Mouse (Mus musculus) thymus, postnatal 36 days (tissue): ENCODE data around the gene Ptpdc1.
A peak's percentile ranks its signal among the peaks of the same experiment; 100 is the strongest.

ENCODE experiments used
- DNase-seq, 2 experiments: peaks; one replicate each; pipeline ENCODE4 v3.0.0; 2022; ENCODE audit warnings: mixed read lengths in 2 of 2

Ptpdc1 gene

DNA sequence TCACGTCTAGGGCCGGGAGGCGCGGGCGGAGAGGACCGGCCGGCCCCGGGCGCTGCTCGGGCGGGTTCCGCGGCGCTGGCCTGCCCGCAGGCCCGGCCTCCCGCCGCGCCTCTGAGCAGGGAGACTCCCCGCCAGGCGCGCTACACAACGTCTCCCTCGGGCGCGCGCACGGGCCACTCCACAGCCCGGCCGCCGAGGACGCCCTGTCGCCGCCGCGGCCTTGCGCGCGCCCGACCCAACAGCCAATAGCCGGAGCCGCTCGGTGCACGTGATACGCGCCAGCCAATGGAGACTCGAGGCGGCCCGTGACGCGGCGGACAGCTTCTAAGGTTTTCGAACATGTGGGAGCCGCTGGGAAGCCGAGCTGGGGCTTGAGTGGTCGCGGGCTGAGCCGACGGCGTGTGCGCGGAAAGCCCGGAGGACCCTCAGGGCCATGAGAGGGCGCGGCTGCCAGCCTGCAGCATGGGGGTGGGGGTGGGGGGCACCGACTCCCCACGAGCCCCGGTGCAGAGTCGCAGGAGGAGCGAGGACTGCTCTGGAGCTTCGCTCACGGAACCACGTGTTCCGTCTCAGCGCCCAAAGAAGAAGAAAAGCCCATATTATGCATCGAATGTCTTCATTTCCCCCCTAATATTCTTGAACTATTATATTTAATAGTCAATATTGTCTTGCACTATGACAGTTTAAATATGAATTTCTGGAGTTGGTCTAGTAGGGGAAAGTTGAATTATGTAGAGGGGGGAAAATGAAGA lies at the start of gene Ptpdc1:
Ptpdc1 (minus strand) TSS at position 232 of the 752 bp plus-strand sequence.
- peak; percentile 96 to 97 for DNase-seq

DNA sequence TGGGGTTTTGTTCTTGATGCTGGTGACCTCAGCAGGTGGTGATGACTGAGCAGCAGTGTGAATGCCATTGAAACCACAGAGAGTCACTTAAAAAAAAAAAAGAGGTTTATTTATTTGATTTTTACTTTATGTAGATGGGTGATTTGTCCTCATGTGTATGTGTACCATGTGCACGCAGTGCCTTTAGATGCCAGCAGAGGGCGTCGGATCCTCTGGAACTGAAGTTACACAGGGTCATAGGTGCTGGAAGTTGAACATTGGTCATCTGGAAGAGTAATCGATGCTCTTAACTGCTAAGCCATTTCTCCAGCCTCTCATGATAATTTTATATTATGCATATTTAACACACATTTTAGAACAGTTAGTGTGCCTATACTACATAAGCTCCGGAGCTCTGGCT lies 49.1 kb upstream of the Ptpdc1 start:
- DNase-seq, result no peak

DNA sequence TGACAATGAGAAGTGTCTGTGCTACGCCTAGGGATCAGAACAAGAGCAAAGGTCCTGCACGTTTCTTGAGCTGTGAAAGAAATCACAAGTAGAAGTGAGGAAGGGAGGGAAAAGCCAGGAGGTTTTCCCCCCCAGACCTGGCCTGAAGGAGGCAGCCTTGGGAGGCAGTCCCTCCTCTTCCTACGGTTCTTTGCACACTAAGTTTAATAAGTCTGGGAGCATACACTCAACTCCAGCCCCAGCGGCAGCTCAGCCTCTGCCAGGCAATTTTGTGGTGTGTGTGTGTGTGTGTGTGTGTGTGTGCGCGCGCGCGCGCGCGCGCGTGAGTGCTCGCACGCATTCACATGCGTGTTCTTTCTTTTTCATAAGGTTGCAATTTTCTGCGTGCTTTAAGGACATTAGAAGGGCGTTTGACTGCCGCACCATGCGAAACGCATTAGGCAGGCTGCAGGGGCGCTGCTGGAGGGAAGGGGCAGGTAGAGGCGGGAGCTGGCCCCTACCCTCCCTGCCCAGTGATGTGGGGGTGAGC lies 46.9 kb upstream of the Ptpdc1 start:
- DNase-seq, result no peak

DNA sequence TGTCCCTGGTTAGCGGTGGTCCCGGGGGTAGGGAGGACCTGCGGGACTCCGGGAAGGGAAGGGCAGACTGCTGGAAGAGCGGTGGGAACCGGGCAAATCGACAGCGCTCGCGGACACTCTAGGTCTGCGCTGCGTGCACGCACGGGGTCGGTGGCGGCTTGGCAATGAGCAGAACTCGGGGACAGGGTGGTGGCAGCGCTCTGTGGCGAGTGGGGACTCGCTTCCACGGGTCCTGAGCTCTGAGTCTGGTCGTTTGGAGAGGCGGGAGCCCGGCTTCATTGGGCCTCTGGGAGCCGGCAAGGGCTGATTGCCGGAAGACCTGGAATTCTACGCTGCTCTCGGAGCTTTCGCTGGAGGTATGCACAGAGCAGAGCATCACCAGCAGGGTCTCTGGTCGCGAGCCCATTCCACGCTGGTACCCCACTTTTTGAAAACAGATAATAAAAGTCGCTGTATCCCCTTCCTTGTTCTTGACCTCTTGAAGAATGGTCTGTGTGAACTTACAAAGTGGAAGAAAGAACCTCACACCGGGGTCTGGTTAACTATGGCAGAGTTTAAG lies 43.6 kb upstream of the Ptpdc1 start:
- DNase-seq, result no peak

DNA sequence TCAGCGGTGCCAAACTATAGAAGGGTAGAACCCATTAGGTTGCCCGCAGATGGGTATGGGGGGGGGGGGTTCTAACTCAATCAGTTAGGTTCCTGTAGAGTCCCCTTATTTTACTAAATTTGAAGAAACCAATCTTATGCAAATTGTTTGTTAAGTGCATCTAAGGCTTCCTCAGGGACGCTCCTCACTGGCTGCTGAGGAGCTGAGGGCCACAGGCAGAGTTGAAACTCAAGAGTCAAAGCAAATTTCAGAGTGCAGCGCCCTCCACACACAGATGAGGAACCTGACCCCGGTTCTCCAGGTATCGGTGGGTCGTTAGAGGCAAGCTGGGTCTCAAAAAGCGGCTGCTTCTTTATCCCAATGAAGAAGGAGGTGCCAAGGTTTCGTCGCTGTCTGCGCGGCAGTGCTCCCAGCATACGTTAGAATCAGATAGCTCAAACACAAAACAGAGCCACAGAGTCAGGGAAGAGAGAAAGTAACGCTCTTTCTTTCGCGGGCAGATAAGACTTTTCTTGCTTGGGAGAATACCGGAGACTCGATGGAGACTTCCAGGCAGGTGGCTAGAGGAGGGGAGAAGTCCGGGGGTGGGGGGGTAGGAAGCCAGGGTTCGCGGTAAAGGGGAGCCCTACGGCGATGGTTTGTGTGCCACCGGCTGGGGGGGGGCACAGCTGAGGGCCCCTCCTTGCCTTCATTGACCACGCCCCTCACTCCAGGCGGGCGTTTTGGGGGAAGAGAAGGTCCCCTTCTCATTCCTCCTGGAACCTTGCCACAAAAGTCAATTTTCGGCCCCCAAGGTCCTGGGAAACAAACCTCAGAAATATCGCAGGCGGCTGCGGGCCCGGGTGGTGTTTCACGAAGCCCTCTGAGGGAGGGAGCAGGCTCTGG lies 42.9 kb upstream of the Ptpdc1 start:
- DNase-seq, result no peak

DNA sequence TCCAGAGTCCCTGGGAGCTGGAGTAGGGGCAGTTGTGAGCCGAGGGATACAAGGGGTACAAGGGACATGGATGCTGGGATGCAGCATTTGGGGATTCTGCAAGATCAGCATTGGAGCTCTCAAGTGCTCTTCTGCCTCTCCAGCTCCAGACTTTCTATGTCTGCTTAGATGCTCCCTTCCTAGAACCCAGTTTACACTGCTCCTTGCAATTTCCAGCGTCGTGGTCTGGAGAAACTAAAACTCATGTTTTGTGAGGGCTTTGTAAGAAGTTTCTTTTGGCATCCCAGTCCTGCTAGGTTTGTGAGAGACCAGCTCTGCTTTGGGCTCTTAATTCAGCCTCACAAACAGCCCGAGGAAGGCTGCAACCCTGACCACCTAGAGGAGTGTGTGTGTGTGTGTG lies 42.0 kb upstream of the Ptpdc1 start:
- no peak for DNase-seq

DNA sequence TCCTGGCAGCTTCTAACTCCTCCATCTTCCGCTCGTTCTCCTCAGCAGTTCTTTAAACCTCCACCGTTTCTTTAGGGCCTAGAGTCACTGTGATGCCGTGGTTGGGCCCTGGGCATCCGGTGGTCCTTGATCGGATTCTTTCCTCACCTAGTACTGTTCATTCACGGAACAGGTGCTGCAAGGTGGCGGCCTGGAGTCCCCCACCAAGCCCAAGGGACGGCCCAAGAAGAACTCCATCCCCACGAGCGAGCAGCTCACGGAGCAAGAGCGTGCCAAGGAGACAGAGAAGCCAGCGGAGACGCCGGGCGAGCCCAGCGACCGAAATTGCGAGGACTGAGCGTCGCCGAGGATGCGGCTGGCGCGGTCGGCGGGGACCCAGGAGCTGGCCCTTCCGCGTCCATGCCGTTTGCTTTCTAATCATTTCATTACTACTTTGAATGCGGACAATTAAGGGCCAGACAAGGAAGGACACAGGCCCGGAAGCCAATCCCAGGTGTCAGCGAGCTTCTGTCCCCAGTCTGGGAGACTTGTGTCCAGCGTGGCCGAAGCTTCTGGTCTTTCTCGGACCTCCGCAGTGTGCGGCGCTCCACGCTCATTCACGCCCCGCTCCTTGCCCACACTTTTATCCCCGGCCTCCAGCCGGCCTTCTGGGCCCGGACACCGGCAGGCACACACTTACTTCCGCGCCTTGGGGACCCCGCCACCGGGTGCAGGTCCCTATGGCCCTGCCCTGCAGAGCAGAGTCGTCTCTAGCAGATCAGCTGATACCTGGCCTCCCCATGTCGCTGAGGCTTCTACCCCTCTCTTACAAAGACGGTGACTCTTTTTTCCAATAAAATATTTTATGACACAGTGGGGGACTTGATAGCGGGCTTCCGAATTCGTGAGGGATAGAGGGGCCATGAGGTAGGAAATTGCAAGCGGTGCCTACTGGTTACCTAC lies 40.5 kb upstream of the Ptpdc1 start:
- DNase-seq, result no peak

DNA sequence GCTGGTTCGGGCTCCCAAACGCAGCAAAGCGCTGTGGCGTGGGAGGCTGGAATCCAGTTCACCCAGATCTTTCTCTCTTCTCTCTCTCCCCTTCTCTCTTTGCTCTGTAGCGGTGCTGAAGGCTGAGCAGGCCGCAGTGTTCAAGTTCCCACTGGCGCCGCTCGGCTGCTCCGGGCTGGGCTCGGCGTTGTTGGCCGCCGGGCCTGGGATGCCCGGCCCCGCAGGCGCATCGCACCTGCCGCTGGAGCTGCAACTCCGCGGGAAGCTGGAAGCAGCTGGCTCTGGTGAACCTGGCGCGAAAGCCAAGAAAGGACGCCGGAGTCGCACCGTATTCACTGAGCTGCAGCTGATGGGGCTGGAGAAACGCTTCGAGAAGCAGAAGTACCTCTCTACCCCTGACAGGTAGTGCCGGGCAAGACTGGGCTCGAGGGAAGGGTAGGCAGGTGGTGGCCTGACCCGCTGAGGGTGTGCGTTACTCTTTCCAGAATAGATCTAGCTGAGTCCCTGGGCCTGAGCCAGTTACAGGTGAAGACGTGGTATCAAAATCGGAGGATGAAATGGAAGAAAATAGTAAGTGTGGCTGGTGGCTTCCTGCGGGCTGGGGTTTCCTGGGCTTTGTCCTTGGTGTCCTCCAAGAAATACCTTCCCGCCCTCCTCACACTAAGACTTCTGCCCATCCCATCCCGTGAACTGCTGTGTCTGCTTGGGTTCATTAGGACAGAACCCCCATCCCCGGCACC lies 39.6 kb upstream of the Ptpdc1 start:
- DNase-seq, result no peak

DNA sequence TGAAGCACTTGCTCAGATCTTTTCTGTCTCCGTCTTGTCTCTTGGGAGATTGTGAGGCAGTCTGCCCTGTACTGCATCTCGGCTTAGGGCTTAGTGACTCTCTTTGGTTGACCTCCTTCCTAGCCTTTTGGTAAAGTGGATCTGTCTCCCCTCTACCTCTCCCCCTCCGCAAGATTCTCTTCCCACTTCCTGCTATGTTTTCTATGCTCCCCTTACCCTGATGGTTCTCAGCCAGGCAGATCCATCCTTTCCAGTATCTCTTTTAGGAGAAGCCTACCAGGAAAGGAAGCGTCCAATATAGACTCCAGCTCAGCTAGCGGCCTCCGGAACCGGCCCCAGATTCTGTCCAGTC lies 38.5 kb upstream of the Ptpdc1 start:
- DNase-seq, result no peak

DNA sequence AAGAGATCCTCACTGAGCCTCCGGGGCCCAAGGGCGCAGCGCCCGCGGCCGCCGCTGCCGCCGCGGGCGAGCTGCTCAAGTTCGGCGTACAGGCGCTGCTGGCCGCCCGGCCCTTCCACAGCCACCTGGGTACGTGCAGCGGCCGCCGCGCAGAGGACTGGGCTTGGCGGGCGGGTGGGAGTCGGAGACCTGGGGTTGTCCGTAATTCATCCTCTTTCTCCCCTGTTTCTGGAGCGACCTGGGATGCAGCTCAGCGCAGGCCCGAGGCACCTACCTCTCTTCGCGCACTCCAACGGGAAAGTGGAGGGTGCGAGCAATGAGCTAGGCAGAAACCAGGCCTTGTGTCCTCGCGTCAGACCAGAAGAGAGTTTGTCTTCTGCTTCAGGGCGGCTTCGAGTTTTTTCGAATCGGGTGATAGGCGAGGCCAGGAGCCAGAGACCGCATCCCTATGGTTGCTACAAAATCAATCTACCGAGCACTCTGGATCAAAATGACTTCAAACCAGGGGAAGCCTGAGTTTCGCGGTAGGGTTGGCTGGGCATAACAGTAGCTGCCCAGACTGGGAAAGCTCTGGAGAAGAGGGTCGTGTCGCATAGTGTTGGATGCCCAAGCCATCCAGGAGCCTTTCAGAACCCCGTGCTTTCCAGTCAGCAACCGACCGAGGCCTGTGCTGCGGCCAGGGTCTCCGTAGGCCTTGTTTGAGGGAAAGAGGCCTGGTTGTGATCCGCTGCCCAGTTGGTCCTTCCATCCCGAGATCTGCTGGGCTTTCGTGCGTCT lies 37.9 kb upstream of the Ptpdc1 start:
- no peak for DNase-seq

DNA sequence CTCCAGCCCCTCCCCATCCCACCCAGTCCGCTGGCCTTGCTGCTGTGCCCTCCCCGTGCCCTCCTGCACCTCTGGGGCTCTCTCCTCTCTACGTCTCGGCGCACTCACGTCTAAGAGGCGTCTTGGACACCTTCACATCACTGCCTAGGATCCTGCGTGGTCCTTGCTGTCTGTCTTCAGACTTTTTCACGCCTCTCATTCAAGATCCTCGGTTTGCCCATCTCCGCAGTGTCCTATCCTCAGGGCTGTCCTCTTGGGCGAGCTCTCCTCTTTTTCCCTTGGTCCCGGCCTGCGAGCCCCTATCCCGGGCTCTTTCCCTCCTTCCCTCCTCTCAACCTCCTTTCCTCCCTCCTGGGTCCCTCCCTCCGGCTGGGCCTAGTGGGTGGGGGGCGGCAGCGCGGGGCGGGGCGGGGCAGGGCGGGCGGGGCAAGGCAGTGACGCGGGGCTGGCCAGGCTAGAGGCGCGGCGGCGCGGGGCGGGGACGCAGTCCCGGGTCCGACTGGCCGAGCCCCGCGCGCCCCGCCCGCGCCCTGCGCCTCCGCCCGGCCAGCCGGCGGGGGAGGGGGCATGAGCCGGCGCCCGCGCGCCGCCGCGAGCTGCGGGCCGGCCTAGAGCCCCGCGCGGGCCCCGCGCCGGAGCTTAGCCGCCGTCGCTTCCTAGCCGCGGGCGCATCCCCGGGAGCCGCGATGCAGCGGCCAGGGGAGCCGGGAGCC lies 37.1 kb upstream of the Ptpdc1 start, which contains the start of gene Barx1:
Barx1 (plus strand) TSS at position 568 of the 713 bp plus-strand sequence.
- no peak for DNase-seq

DNA sequence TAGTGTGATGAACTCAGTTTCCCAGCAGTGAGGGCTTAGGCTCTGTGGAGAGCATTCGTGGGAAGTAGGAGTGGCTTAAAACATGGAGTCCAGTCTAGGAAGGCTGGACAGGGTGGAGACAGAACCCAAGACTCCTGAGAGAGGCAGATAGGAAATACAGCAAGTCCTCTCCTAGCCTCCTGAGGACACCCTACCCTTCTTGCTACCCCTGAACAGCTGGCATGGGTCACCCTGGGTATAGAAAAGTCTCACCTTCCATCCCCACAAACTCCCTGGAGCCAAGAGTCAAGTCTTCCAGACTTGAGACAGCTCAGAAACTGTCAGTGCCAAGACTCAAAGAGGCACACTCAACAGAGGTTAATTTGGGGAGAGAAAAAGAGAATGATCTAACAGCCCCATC lies 36.1 kb upstream of the Ptpdc1 start:
- DNase-seq, result no peak

DNA sequence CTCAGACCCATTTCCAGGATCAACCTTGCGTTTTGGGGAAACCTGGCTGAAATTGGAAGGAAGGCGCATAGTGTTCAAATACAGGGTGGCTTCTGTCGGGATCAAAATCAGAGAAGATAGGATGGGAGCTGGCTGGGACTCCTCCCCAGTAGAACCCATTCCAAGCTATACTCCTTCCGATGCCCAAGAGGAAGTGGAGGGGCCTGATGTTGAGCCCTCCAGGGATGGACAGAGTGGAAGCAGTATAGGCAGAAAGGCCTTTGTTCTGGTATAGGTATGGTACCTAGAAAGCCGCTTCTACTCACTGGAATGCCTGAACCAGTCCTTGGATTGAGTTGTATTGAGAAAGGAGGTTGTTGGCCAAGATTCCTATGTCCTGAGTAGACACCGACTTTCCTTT lies 35.3 kb upstream of the Ptpdc1 start:
- no peak for DNase-seq

DNA sequence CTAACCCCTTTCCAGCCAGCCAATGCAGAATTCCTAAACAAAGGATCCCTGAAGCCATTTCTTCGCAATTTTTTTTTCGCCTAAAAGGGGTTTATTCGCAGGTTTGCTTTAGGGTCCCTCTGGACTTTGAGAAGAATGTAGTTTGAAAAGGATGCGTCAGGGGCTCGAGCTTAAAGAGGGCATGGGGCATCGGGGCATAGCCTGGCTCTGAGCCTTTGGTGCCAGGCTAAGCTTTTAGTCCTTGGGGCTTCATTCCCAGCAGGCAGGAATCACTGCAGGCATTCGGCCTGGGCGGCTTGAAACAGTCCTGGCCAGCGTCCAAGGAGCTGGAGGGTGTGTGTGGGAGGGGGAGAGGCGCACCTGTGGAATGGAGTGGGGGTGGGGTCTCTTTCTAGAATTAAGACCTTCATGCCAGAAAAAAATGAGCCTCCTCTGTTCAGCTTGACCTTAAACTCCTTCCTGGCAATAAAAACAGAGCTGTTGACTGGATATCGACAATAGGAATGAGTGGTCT lies 34.8 kb upstream of the Ptpdc1 start:
- no peak for DNase-seq

DNA sequence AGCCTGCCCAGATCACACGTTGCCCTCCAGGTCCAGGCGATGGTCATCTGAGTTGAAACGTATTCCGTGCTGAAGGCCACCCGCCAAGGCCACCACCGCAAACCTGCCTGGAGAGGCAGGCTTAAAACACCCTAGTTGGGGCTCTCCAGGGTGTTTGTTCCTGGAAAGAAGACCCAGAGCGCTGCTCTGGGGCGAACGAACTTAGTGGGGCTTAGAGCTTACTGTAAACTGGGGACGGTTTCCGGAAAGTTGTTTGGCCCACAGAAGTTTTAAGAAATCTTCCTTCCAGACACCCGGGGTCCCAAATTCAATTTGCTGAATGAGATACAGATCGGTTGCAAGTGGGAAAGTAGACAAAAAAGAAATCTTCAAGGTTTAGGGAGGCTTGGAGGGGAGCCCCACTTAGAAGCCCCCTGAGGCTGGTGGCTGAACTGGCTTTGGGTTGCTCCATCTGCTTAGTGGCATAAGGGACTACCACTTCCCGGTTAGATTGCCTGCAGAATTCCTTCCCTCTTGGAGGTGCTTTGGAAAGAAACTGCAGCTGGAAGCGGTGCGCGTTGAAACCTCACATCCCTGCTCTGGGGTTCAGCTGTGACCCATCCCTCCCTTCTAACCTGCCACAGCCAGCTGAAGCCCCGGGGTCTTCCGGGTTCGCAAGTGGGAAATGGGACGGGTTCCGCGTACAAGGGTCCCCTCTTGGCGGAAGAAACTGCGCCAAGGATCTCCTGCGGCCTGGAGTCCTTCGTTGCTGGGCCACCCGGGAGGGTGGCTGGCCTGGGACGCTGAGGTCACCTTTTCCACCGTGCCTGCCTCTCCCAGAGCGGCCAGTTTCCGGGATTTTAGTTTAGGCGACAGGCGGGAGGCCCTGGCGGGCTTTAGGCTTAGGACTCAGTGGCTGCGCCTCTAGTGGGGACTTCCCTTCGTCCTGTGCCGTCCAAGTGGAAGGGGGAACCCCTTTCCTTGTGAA lies 34.1 kb upstream of the Ptpdc1 start:
- no peak for DNase-seq

DNA sequence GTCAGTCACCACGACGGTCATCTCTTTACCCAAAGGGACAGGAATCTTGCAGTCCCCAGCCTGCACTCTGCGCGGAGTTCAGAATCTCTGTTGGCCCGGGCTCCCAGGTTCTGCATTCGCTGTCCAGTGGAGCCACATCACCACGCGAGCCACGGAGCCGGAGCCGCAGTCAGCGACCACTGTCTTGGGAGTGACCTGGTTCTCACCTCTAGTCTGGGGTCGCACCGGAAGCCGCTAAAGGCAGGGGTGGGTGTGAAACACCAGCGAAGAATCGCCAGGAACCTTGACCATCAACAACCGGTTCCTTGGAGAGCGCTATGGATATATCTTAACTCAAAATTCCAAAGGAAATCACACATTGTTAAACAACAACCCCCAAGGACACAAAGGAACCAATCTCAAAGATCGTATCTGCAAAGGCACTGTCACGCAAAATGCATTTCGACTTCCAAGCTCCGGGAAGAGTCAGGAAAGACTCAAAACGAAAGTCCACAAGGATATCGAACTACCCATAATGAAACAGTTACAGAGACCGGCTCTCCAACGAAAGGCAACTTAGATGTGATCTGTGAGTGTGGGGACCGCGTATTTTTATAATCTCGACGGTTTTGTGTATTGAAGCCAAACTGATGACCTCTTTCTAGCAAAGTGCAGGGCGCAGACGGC lies 33.3 kb upstream of the Ptpdc1 start:
- no peak for DNase-seq

DNA sequence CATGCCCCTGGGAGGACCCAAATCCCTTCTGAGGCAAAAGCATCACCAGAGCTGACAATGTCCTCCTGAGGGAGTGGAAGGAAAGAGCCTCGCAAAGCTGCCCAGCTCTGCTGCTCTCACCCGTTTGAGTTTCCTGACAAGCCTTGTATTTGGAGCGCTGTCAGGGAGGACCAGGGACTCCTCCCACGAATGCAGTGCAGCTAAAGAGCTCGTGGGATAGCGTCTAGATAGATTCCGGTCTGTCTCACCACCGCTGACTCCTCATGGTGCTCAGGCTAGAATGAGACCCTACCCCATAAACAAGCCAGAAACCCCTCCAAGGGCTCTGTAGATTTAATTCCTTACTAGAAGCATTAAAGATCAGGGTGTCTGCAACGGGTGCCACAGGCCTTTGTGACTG lies 32.3 kb upstream of the Ptpdc1 start:
- no peak for DNase-seq

DNA sequence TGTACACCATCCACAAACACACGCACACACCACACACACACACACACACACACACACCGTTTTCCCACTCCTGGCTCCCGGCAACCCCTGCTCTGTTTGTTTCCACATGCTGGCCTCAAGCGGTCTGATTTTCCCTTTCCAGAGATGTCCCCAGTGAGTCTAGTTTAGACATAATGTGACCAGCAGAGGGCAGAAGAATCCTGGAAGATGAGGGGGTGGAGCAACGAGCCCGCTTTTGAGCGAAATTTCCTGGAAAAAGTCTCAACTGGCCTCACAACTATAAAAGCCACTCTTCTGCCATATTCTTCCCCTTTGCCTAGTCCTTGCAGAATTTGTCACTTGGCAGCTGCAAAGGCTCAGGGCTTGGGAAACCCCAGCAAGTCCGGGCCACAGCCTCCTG lies 30.2 kb upstream of the Ptpdc1 start:
- DNase-seq, result peak in 1 of 2 experiments; percentile 21
